Mouse (Mus musculus) hematopoietic stem cell, adult 5-6 weeks (primary cell): ENCODE results near the gene Csf2rb. TPM values are rescaled to one million over a fixed set of nuclear protein-coding genes. Genes with fewer than 3 reads are reported as not detected.

Experiments used
- ATAC-seq, 2 experiments: fragments of 125-278 bp in 1 of 2; replicated peaks in 1 of 2; 2 replicates each; pipeline ENCODE4 v1.8.0; 2016 to 2017; ENCODE audit warnings: inconsistent platforms in 2 of 2, mild to moderate bottlenecking in 2 of 2, moderate number of reproducible peaks in 2 of 2, low read depth in 1 of 2, moderate TSS enrichment in 1 of 2; ENCODE audit not compliant: low FRiP score in 2 of 2, poor library complexity in 2 of 2, severe bottlenecking in 2 of 2, insufficient read depth in 1 of 2, low TSS enrichment in 1 of 2
- total RNA-seq: library from RNA; stranded (forward); fragments of 172-1452, 232-1000 nt; gene quantifications from 2 replicates; pipeline ENCODE4 v1.2.3, GENCODE M21; 2017

Gene Csf2rb
- total RNA-seq, 1 experiment from 2014 or later: 21.4 TPM

- peak; percentile 12 to 29; a peak in 1 of 4 replicates for ATAC-seq
These were observed 75.8 kb downstream of the Csf2rb start for GRCm38 (mm10) chr15:78401345-78401744.

GRCm38 (mm10) chr15:78401921-78402320 lies 76.4 kb downstream of the Csf2rb start:
- no peak for ATAC-seq

- ATAC-seq: no peak
These were observed 76.9 kb downstream of the Csf2rb start for GRCm38 (mm10) chr15:78402423-78402822.

- ATAC-seq: no peak
These were observed 77.8 kb downstream of the Csf2rb start for GRCm38 (mm10) chr15:78403301-78403741.

Other genes starting within 250 kb of the Csf2rb start
- gene Cacng2, start 205.7 kb upstream of the Csf2rb start, total RNA-seq: not detected in 2 replicates
- 9.9 and 10.5 TPM in 2 replicates for gene Ift27, start 151.6 kb upstream of the Csf2rb start, total RNA-seq
- not detected in 2 replicates for gene Pvalb, start 119.4 kb upstream of the Csf2rb start, total RNA-seq
- gene Ncf4, start 81.0 kb upstream of the Csf2rb start, total RNA-seq: 55.9 and 70.4 TPM in 2 replicates
- 1.7 and 3.3 TPM in 2 replicates for gene Csf2rb2, start 20.0 kb upstream of the Csf2rb start, total RNA-seq
- gene Tex33, start 70.2 kb downstream of the Csf2rb start, total RNA-seq: 0.75 TPM in 1 of 2 replicates, not detected in the other
- 9.5 and 16.6 TPM in 2 replicates for gene Tst, start 80.2 kb downstream of the Csf2rb start, total RNA-seq
- gene Mpst, start 80.7 kb downstream of the Csf2rb start, total RNA-seq: 19.4 and 24.1 TPM in 2 replicates
- 17.7 and 21.4 TPM in 2 replicates for gene Kctd17, start 102.8 kb downstream of the Csf2rb start, total RNA-seq
- gene Tmprss6, start 142.9 kb downstream of the Csf2rb start, total RNA-seq: not detected in 2 replicates
- 2.6 and 2.9 TPM in 2 replicates for gene Il2rb, start 169.5 kb downstream of the Csf2rb start, total RNA-seq
- 1.3 and 2.5 TPM in 2 replicates for gene C1qtnf6, start 205.7 kb downstream of the Csf2rb start, total RNA-seq
- not detected in 2 replicates for gene Sstr3, start 218.9 kb downstream of the Csf2rb start, total RNA-seq
- 145 and 153 TPM in 2 replicates for gene Rac2, start 247.0 kb downstream of the Csf2rb start, total RNA-seq